Mouse (Mus musculus) ovary, postnatal 10 days (tissue): Measurements from ENCODE around the gene Tdrd12.
"Not testable (repeated sequence)": the region's sequence is repeated elsewhere in the genome, so short reads cannot be mapped to it uniquely, and the experiment has no call there.

Experiments used
- DNase-seq: peaks from one replicate; pipeline ENCODE4 v3.0.0; 2022; ENCODE audit warnings: low spot score

The Tdrd12 gene

GRCm38 (mm10) chr7:35555224-35556204 is 18.0 kb upstream of the Tdrd12 start:
- peak; percentile 80 for DNase-seq

- no peak for DNase-seq
Observed at GRCm38 (mm10) chr7:35554605-35555175, 17.1 kb upstream of the Tdrd12 start.

GRCm38 (mm10) chr7:35553751-35554604 is 16.4 kb upstream of the Tdrd12 start:
- DNase-seq = no peak

DNA sequence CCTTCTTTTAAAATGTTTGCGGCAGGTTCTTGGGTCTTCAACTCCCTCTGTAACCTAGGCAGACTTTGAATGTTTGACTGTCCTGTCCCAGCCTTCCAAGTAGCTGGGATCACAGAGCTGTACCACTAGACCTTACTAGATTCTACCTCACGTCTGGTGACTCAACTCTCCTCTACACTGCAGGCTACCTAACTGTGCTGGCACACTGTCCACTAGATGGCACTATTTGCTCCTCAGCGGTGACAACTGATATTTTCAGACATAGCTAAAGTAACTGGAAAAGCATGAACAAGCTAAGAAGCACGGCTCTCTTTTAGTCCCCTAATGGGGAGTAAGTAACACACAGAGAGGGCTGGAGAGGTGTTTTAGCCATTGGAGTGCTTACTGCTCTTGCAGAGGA is 8.3 kb upstream of the Tdrd12 start:
- no peak for DNase-seq

- DNase-seq = no peak
Observed at GRCm38 (mm10) chr7:35535750-35536512, 1.6 kb downstream of the Tdrd12 start.

DNA sequence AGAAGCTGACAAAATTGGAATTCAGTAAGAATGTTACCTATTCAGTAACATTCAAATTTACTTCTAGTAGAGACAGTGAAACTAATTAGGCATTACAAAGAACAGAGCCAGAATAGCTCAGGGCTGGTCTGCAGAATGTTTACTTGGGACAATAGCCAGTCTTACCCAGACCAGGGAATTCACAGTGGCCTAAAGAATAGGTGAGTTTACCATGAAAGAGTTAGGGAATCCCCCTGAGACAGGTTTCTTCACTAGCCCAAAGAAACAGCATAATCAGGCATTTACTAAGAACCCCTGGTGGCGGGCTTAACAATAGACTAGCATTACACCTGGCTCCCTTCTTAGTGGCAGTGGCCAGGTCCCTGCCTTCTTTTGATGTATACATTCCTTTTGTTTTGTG is 7.0 kb downstream of the Tdrd12 start:
- DNase-seq = not testable (repeated sequence)

DNA sequence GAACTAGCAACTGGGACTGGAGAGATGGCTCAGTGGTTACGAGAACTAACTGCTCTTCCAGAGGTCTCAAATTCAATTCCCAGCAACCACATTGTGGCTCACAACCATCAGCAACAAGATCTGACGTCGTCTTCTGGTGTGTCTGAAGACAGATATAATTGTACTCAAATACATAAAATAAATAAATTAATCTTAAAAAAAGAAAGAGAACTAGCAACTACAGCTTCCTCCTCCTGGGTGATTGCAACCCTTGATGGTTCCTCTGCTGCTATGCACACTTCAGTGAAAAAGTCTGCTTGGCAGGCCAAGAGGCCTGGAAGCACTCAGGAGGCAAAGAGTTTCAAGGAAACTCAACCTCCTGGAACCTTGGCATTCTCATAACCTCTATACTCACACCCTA is 7.5 kb downstream of the Tdrd12 start:
- no peak for DNase-seq

DNA sequence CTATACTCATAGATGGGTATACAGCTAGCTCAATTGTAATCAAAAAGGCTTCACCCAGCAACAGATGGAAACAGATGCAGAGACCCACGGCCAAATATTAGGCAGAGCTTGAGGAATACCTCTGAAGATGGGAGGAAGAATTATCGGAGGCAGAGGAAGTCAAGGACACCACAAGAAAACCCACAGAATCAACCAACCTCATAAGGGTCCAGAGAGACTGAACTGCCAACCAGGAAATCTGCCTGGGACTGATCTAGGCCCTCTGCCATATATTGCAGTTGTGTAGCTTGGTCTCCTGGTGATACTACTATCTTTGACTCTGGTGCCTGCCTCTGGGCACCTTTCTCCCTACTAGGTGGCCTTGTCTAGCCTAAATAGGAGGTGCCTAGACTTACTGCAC is 10.8 kb downstream of the Tdrd12 start:
- no peak for DNase-seq

DNA sequence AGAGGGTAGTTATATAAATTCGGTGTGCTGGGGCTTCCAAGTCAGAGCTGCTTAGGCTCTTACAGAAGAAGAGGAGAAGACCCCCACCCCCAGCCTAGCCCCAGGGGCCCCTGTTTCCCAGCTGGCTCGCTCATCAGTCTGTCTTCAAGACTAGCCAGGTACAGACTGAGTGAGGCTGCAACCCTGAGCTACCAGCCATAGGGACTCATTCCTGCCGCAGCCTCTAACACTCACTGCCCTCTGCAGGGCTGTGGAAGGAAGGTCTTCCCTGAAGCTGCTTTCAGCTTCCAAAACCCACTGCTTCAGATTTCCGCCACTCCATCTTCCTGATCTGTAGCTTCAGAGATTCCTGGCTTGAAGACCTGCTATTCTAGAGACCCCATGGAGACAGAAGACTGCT is 35.5 kb downstream of the Tdrd12 start:
- DNase-seq = no peak

GRCm38 (mm10) chr7:35497516-35497915 is 40.0 kb downstream of the Tdrd12 start:
- DNase-seq = no peak

DNA sequence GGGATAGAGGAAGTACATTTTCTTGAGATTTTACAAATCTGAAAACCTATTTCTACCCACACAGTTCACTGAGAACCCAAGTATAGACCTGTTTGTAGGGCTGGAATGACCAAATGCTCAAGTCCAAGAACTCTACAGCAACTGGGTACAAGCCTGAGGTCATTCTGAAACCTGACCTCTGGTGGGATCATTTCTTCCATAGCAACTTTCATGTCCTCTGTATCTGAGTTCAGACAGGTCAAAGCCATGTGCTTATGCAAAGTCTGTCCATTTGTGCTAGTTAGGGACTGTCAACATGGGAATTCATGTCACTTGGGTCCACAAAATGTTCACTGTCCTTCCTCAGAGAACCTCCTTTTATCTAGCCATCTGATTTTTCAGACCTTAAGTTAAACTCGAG is 46.5 kb downstream of the Tdrd12 start:
- DNase-seq = no peak

GRCm38 (mm10) chr7:35490186-35490585 is 47.4 kb downstream of the Tdrd12 start:
- no peak for DNase-seq

DNA sequence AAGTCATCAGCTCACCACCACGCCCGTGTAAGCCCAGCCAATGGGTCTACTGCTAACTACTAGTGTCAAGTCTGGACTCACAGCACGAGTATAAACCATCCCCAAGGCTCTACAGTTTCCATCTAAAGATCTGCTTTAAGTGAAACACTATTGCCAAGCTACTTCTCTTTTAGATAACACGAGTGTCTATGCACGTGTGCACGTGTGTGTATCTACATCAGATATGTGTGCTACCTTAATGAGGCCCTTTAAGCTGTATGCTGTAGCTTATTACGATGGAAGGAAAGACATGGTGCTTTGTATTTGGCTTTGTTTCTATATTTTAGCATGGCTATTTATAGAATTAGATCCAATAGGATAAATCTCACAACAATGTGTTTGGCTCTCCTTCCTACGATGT is 51.0 kb downstream of the Tdrd12 start:
- no peak for DNase-seq

GRCm38 (mm10) chr7:35485126-35485525 is 52.4 kb downstream of the Tdrd12 start:
- no peak for DNase-seq

DNA sequence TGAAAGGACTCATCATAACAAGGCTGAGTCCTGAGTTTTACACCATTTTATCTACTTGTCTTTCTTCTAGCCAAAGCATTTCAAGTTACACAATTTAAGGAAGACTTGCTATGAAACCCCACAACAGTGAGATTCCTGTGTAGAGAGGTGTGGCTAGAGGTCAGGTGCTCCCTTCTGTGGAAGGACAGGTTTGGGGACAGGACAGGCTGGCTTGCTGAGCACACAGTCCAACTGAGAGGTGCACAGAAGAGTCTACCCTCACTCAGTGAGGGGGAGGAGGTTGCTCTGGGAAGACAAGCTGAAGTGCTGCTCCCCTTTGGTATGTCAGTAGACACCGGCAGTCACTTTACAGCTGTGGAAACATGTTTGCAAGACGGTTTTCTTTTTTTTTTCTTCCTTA is 61.1 kb downstream of the Tdrd12 start:
- DNase-seq = no peak

GRCm38 (mm10) chr7:35470794-35471193 is 66.8 kb downstream of the Tdrd12 start:
- DNase-seq = no peak

GRCm38 (mm10) chr7:35467856-35468255 is 69.7 kb downstream of the Tdrd12 start:
- no peak for DNase-seq

GRCm38 (mm10) chr7:35465027-35465426 is 72.5 kb downstream of the Tdrd12 start:
- DNase-seq = no peak

- DNase-seq = no peak
Observed at GRCm38 (mm10) chr7:35460971-35461370, 76.6 kb downstream of the Tdrd12 start.

- DNase-seq = no peak
Observed at GRCm38 (mm10) chr7:35456091-35456814, 81.3 kb downstream of the Tdrd12 start.

- DNase-seq = no peak
Observed at GRCm38 (mm10) chr7:35448867-35449266, 88.7 kb downstream of the Tdrd12 start.
